Comparison of ENCODE assay signal across 9 mouse cellular contexts in the genomic region with DNA sequence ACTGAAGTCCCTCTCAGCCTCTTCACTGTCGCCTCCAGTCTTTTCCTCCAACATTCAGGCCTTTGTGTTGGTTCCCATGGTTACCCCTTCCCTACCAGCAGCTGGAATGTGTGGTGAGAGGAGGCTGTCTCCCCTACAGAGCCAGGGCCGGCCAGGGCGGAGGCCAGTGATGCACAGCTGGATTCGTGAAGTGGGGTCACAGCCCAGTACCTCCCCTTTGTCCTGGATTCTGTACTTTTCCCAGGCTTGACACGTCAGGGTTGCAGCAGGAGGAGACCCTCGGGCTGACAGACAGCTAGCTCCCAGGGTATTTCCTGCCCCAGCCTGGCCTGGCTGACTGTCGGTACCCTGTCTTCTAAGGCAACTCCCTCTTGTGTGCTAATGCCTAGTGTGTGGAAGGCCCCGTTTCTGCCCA.
DNase-seq lines count a peak whose midpoint lies in the region; ATAC-seq and TF ChIP-seq lines count a peak whose summit lies in the region.
"Had no signal": no experiment of that assay in that cellular context is flagged by ENCODE, and none has a peak within 500 bp of the region (broad histone marks: within the 10 kb centered on the region; RNA-seq: fewer than 3 reads in every experiment).

No protein-coding gene starts in this region.

- H3K9ac ChIP-seq in heart, postnatal 0 days (replicated peaks; ENCODE audit: low read depth, low read length) = no peak overlapping the region
- H3K9ac ChIP-seq in lung, embryonic 15.5 days = no peak overlapping the region

- no peak overlapping the region for H3K4me3 ChIP-seq in heart, postnatal 0 days (ENCODE audit: low read depth, low read length)
- H3K4me3 ChIP-seq in lung, embryonic 15.5 days = no peak overlapping the region

- 0 out of 2 replicates have a peak, but pooled peaks cover 6% of the 10 kb centered on the region for H3K36me3 ChIP-seq in heart, postnatal 0 days (replicated peaks; ENCODE audit: control insufficient read depth, insufficient read depth, low read length)
- H3K36me3 ChIP-seq in lung, embryonic 15.5 days = no peaks in the 10 kb centered on the region

- no peaks in the 10 kb centered on the region; the same call in 1 of the 2 replicates for H3K9me3 ChIP-seq in heart, postnatal 0 days (replicated peaks; ENCODE audit: control insufficient read depth, low read length)
- H3K9me3 ChIP-seq in lung, embryonic 15.5 days = no peaks in the 10 kb centered on the region

- peaks cover 32% of the 10 kb centered on the region for H3K4me1 ChIP-seq in heart, postnatal 0 days (ENCODE audit: control insufficient read depth, insufficient read depth)
- H3K4me1 ChIP-seq in lung, embryonic 15.5 days = peaks cover 16% of the 10 kb centered on the region

- no peak for TF ChIP-seq CTCF in heart, postnatal 0 days (IDR thresholded peaks at IDR 0.05; ENCODE audit: low read depth)

- DNase-seq in ES-CJ7 (ENCODE audit: low read depth, low spot score) (peak; percentile 81), ZHBTc4 (ENCODE audit: low read depth, low spot score) (peak; percentile 87)
- DNase-seq in heart, postnatal 0 days (ENCODE audit: low spot score) = peak; percentile 71
- peak; percentile 55 to 62 for DNase-seq in right cerebral cortex, postnatal 10 days (ENCODE audit: low spot score in 2 of 2)
- DNase-seq in testis, postnatal 14 days (ENCODE audit: low spot score) = no peak
- no peak for DNase-seq in adrenal gland, adult 2 months

- H3K27me3 ChIP-seq in heart, postnatal 0 days (ENCODE audit: control insufficient read depth, insufficient read depth, low read length) = no peaks in the 10 kb centered on the region
- no peaks in the 10 kb centered on the region for H3K27me3 ChIP-seq in lung, embryonic 15.5 days

- no peak overlapping the region for H3K4me2 ChIP-seq in heart, postnatal 0 days (ENCODE audit: low read depth, low read length)
- H3K4me2 ChIP-seq in lung, embryonic 15.5 days = no peak overlapping the region

- no peak for TF ChIP-seq EP300 in heart, postnatal 0 days (IDR thresholded peaks at IDR 0.05; ENCODE audit: low read depth)

- peak overlapping the region; percentile 89 for H3K27ac ChIP-seq in heart, postnatal 0 days (ENCODE audit: low read depth)
- H3K27ac ChIP-seq in lung, embryonic 15.5 days = peak overlapping the region; percentile 49
- H3K27ac ChIP-seq: macrophage had no signal

- 17% methylated on average over 8 of the region's 8 CpGs for WGBS in heart, postnatal 0 days
- WGBS in lung, embryonic 15.5 days = 16% methylated on average over 8 of the region's 8 CpGs

- ATAC-seq in heart, postnatal 0 days (ENCODE audit: insufficient read depth, low read depth) = peak; percentile 53; the same call in 1 of the 2 replicates
- peak; percentile 91 for ATAC-seq in lung, embryonic 15.5 days (ENCODE audit: borderline replicate concordance, extremely low read depth, low FRiP score, low TSS enrichment)
- no peak for ATAC-seq in cerebellum, adult (ENCODE audit: insufficient number of reproducible peaks, low FRiP score, low TSS enrichment)

Comparison
In these comparisons a context has a peak if more than half of its experiments do, and no peak if none do; other contexts are left out.
1. DNase-seq: peak in ES-CJ7 (single experiment), ZHBTc4 (single experiment), heart, postnatal 0 days (single experiment) and right cerebral cortex, postnatal 10 days (2 of 2); none in testis, postnatal 14 days (single experiment) and adrenal gland, adult 2 months (single experiment).